Mouse (Mus musculus) stomach, postnatal 0 days (tissue): ENCODE measurements around the gene Cd300ld4.
"Not testable (repeated sequence)": the region's sequence is repeated elsewhere in the genome, so short reads cannot be mapped to it uniquely, and the experiment has no call there.

Source experiments
- CTCF ChIP-seq: IDR thresholded peaks from 2 replicates; pipeline ENCODE4 v1.5.1; 2016; ENCODE audit warnings: antibody characterized with exemption, low read depth, mild to moderate bottlenecking, moderate library complexity
- EP300 ChIP-seq: optimal IDR thresholded peaks from 2 replicates; pipeline ENCODE3; 2016; ENCODE audit warnings: antibody characterized with exemption

GRCm38 (mm10) chr11:115016093-115016492 lies 10.7 kb downstream of the Cd300ld4 start, which contains the start of gene Cd300ld2:
- TF ChIP-seq CTCF, EP300: not testable (repeated sequence)
